Mouse (Mus musculus): ENCODE data around the gene Zfand2b. TPM values are rescaled to one million over a fixed set of nuclear protein-coding genes. Genes with fewer than 3 reads are reported as not detected.

The Zfand2b gene
- total RNA-seq, 2 experiments from 2014 or later, result 17.3 to 20.6 TPM

- DNase-seq, result peak; percentile 85
Observed at GRCm38 (mm10) chr1:75214886-75215285, 46.4 kb downstream of the Zfand2b start.

GRCm38 (mm10) chr1:75215785-75216184 is 47.3 kb downstream of the Zfand2b start:
- DNase-seq, result no peak

GRCm38 (mm10) chr1:75216797-75217585 is 48.5 kb downstream of the Zfand2b start:
- peak; percentile 59 for DNase-seq

DNA sequence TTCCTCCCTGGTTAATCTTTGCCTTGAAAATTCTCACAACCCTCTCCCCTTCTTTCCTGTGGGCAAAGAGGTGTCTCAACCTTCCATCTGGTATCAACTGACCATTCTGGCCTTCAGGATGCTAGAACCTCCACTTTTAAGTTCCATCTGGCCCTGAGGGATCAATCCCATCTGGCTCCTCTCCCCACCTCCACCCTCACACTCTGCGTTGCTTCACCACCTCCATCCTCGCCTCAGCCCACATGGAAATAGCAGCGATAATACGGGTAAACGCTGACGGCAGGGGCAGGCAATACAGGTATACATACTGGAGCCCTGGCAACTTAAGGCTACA is 49.4 kb downstream of the Zfand2b start:
- DNase-seq, result no peak

GRCm38 (mm10) chr1:75218227-75219001 is 50.0 kb downstream of the Zfand2b start:
- peak; percentile 78 for DNase-seq

GRCm38 (mm10) chr1:75219078-75219477 is 50.6 kb downstream of the Zfand2b start:
- DNase-seq, result peak; percentile 91

DNA sequence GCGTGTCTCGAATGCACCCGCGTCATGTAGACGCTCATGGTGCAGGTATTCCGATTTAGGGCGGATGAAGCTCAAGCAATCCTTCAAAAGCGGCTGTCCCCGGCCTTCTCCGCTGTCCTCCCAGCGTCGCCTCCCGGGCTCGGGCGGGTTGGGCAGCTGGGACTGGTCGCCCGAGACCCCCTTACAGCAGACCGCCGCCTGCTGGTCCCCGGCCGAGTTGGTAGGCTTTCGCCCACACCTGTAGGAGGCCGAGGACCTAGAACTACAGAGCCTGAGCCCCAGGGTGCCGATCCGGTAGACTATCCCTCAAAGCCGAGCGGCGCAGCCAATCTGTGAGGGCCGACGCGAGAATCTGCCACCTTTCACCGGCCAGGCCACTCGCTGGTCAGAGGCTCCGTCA is 51.1 kb downstream of the Zfand2b start, which contains the start of gene Tuba4a:
TSS of gene Tuba4a (minus strand) at position 335 of the 400 bp plus-strand sequence.
- peak; percentile 50 for DNase-seq

Small RNAs within 50 kb of the gene (microRNA-seq; reads per million reads assigned to microRNA genes)
- 0 reads per million in 2 experiments for gene Gm27943

Other genes with a start within 250 kb of the Zfand2b start
- gene Cfap65, start 233.0 kb upstream of the Zfand2b start, total RNA-seq (2021), result not detected
- gene Ihh, start 217.0 kb upstream of the Zfand2b start, total RNA-seq (2021), result under 1 TPM; 0.18 to 0.26 TPM
- 1 to 10 TPM; 2.3 to 3.1 TPM for gene Nhej1, start 43.4 kb upstream of the Zfand2b start, total RNA-seq (2021)
- gene Slc23a3, start 34.8 kb upstream of the Zfand2b start, total RNA-seq (2021), result 1 to 10 TPM; 1.2 to 1.3 TPM
- 10 to 100 TPM; 27.9 to 35.0 TPM for gene Cnppd1, start 25.9 kb upstream of the Zfand2b start, total RNA-seq (2021)
- gene Retreg2, start 25.9 kb upstream of the Zfand2b start, total RNA-seq (2021), result 10 to 100 TPM; 34.1 to 37.5 TPM
- 10 to 100 TPM; 20.0 to 24.1 TPM for gene Abcb6, start 11.7 kb downstream of the Zfand2b start, total RNA-seq (2021)
- gene Ankzf1, start 23.5 kb downstream of the Zfand2b start, total RNA-seq (2021), result 10 to 100 TPM; 10.0 to 12.0 TPM
- gene Atg9a, start 23.6 kb downstream of the Zfand2b start, total RNA-seq (2021), result 10 to 100 TPM; 39.7 to 40.7 TPM
- 10 to 100 TPM; 10.7 to 12.7 TPM for gene Glb1l, start 42.2 kb downstream of the Zfand2b start, total RNA-seq (2021)
- 10 to 100 TPM; 65.6 to 67.0 TPM for gene Stk16, start 42.2 kb downstream of the Zfand2b start, total RNA-seq (2021)
- gene Tuba4a, start 51.2 kb downstream of the Zfand2b start, total RNA-seq (2021), result 100 to 1,000 TPM; 371 to 462 TPM
- not detected for gene A630095N17Rik, start 63.5 kb downstream of the Zfand2b start, total RNA-seq (2021)
- gene Dnajb2, start 67.8 kb downstream of the Zfand2b start, total RNA-seq (2021), result 10 to 100 TPM; 46.4 to 49.2 TPM
- under 1 TPM; 0.41 to 0.43 TPM for gene Ptprn, start 95.9 kb downstream of the Zfand2b start, total RNA-seq (2021)
- gene Resp18, start 109.8 kb downstream of the Zfand2b start, total RNA-seq (2021), result not detected
- 10 to 100 TPM; 89.5 to 89.8 TPM for gene Dnpep, start 149.3 kb downstream of the Zfand2b start, total RNA-seq (2021)
- 100 to 1,000 TPM; 742 to 747 TPM for gene Des, start 191.7 kb downstream of the Zfand2b start, total RNA-seq (2021)
- 100 to 1,000 TPM; 121 to 123 TPM for gene Speg, start 206.7 kb downstream of the Zfand2b start, total RNA-seq (2021)

All from heart, postnatal 4 days (tissue).